Mouse (Mus musculus): ENCODE results near the gene Acod1. TPM values are rescaled to one million over a fixed set of nuclear protein-coding genes. Genes with fewer than 3 reads are reported as not detected.

Gene Acod1
- polyA plus RNA-seq, 1 experiment from 2014 or later = not detected

Other genes starting within 250 kb of the Acod1 start
- gene Kctd12, start 64.3 kb upstream of the Acod1 start, polyA plus RNA-seq (2014; fragmentation: Nextera tagmentation; extraction: Ambion mirVana) = 25.0 and 31.1 TPM in 2 replicates
- gene Cln5, start 23.2 kb downstream of the Acod1 start, polyA plus RNA-seq (2014; fragmentation: Nextera tagmentation; extraction: Ambion mirVana) = 14.7 and 17.0 TPM in 2 replicates
- 34.5 and 36.2 TPM in 2 replicates for gene Fbxl3, start 52.6 kb downstream of the Acod1 start, polyA plus RNA-seq (2014; fragmentation: Nextera tagmentation; extraction: Ambion mirVana)

Measured in hindbrain, embryonic 14.5 days (tissue).